Mouse (Mus musculus): ENCODE data around the gene Prdx3.

The Prdx3 gene

GRCm38 (mm10) chr19:60874064-60874694 is at the start of gene Prdx3:
Gene Prdx3, minus strand, starts transcription at chr19:60874556.
- CTCF ChIA-PET, result interaction anchor here in 3 of 4 experiments (0.7 to 1.4 kb wide), 8 partner anchors 9 to 210 kb away, joined by 3 to 4 read pairs (median 3); partner anchors contain the start of gene Grk5 (in 1 of the 3)
- POLR2A ChIA-PET, result interaction anchor here (0.5 to 2.7 kb wide), 28 partner anchors 9 to 353 kb away, joined by 3 to 27 read pairs (median 5); partner anchors contain the start of genes Grk5 (in 3 of the 4), Eif3a (in 1 of the 4) and Fam45a (in 1 of the 4)

GRCm38 (mm10) chr19:60916869-60917570 is 42.7 kb upstream of the Prdx3 start:
- ChIA-PET CTCF (no interaction called here), POLR2A (interaction anchor here in 1 of 4 experiments (0.7 kb wide), 1 partner anchor 24 kb away, joined by 3 read pairs; no protein-coding TSS in a partner anchor)

- ChIA-PET CTCF (no interaction called here), POLR2A (interaction anchor here in 2 of 4 experiments (0.6 to 1.2 kb wide), 3 partner anchors 23 to 128 kb away, joined by 3 to 5 read pairs (median 4); no protein-coding TSS in a partner anchor)
Measured at GRCm38 (mm10) chr19:60915862-60916261, 41.5 kb upstream of the Prdx3 start.

GRCm38 (mm10) chr19:60915236-60915635 is 40.9 kb upstream of the Prdx3 start:
- POLR2A ChIA-PET, result interaction anchor here in 2 of 4 experiments (0.5 to 1.2 kb wide), 2 partner anchors 9 to 38 kb away, joined by 3 to 4 read pairs; no protein-coding TSS in a partner anchor

GRCm38 (mm10) chr19:60911653-60912052 is 37.3 kb upstream of the Prdx3 start:
- ChIA-PET POLR2A (interaction anchor here in 1 of 4 experiments (1.2 kb wide), 2 partner anchors 10 to 24 kb away, joined by 3 to 6 read pairs; no protein-coding TSS in a partner anchor), CTCF (interaction anchor here in 1 of 4 experiments (0.6 kb wide), 1 partner anchor 178 kb away, joined by 4 read pairs; no protein-coding TSS in a partner anchor)

More at GRCm38 (mm10) chr19:60915236-60915635, 40.9 kb upstream of the Prdx3 start:
- CTCF ChIA-PET, result no interaction called here

- POLR2A ChIA-PET, result no interaction called here
- CTCF ChIA-PET, result no interaction called here
Measured at GRCm38 (mm10) chr19:60910304-60910703, 35.9 kb upstream of the Prdx3 start.

- CTCF ChIA-PET, result no interaction called here
- POLR2A ChIA-PET, result interaction anchor here in 1 of 4 experiments (1.1 to 1.8 kb wide), 4 partner anchors 13 to 79 kb away, joined by 3 to 4 read pairs (median 4); partner anchors contain the start of gene Grk5
Measured at GRCm38 (mm10) chr19:60905477-60905876, 31.1 kb upstream of the Prdx3 start.

- ChIA-PET CTCF (interaction anchor here in 2 of 4 experiments (0.6 to 1.3 kb wide), 4 partner anchors 12 to 180 kb away, joined by 3 to 4 read pairs (median 3); no protein-coding TSS in a partner anchor), POLR2A (no interaction called here)
Measured at GRCm38 (mm10) chr19:60903971-60904370, 29.6 kb upstream of the Prdx3 start.

- ChIA-PET CTCF (interaction anchor here in 1 of 4 experiments (1.2 kb wide), 1 partner anchor 11 kb away, joined by 4 read pairs; no protein-coding TSS in a partner anchor), POLR2A (no interaction called here)
Measured at GRCm38 (mm10) chr19:60903139-60903538, 28.8 kb upstream of the Prdx3 start.

- ChIA-PET CTCF (no interaction called here), POLR2A (interaction anchor here in 2 of 4 experiments (0.8 to 1.0 kb wide), 3 partner anchors 21 to 315 kb away, joined by 3 to 4 read pairs (median 3); partner anchors contain the start of genes Cacul1 (in 1 of the 2) and Prdx3 (in 1 of the 2))
Measured at GRCm38 (mm10) chr19:60895251-60895880, 21.0 kb upstream of the Prdx3 start.

GRCm38 (mm10) chr19:60891934-60892547 is 17.7 kb upstream of the Prdx3 start:
- CTCF ChIA-PET, result interaction anchor here (0.5 to 1.4 kb wide), 28 partner anchors 9 to 460 kb away, joined by 3 to 20 read pairs (median 4); partner anchors contain the start of gene Prdx3 (in 1 of the 4)

GRCm38 (mm10) chr19:60891123-60891470 is 16.7 kb upstream of the Prdx3 start:
- POLR2A ChIA-PET, result interaction anchor here in 3 of 4 experiments (0.7 to 3.1 kb wide), 6 partner anchors 13 to 311 kb away, joined by 3 to 27 read pairs (median 14); partner anchors contain the start of genes Prdx3 (in 2 of the 3), Cacul1 (in 1 of the 3) and Eif3a (in 1 of the 3)
- CTCF ChIA-PET, result interaction anchor here in 1 of 4 experiments (1.0 kb wide), 1 partner anchor 15 kb away, joined by 3 read pairs; no protein-coding TSS in a partner anchor

More at GRCm38 (mm10) chr19:60891934-60892547, 17.7 kb upstream of the Prdx3 start:
- POLR2A ChIA-PET, result interaction anchor here in 2 of 4 experiments (1.0 to 1.1 kb wide), 2 partner anchors 14 to 614 kb away, joined by 3 read pairs; no protein-coding TSS in a partner anchor

- ChIA-PET POLR2A (interaction anchor here in 3 of 4 experiments (0.7 to 3.1 kb wide), 8 partner anchors 13 to 310 kb away, joined by 3 to 27 read pairs (median 14); partner anchors contain the start of genes Prdx3 (in 2 of the 3), Cacul1 (in 1 of the 3) and Eif3a (in 1 of the 3)), CTCF (interaction anchor here in 2 of 4 experiments (0.9 to 2.8 kb wide), 5 partner anchors 15 to 220 kb away, joined by 3 to 26 read pairs (median 4); no protein-coding TSS in a partner anchor)
Measured at GRCm38 (mm10) chr19:60890391-60891122, 16.2 kb upstream of the Prdx3 start.

- ChIA-PET POLR2A (interaction anchor here in 3 of 4 experiments (0.7 to 3.1 kb wide), 38 partner anchors 12 to 423 kb away, joined by 3 to 27 read pairs (median 4); partner anchors contain the start of genes Prdx3 (in 3 of the 3), Cacul1 (in 2 of the 3), Eif3a (in 2 of the 3) and Fam45a (in 2 of the 3)), CTCF (interaction anchor here (0.6 to 2.8 kb wide), 23 partner anchors 8 to 377 kb away, joined by 3 to 26 read pairs (median 3); partner anchors contain the start of gene Fam45a (in 1 of the 4))
Measured at GRCm38 (mm10) chr19:60889714-60890315, 15.5 kb upstream of the Prdx3 start, which contains the start of gene Grk5. Gene Grk5, plus strand, starts transcription at chr19:60889749.

- POLR2A ChIA-PET, result interaction anchor here (0.6 to 3.1 kb wide), 45 partner anchors 11 to 424 kb away, joined by 3 to 27 read pairs (median 4); partner anchors contain the start of genes Fam45a (in 3 of the 4), Prdx3 (in 3 of the 4), Cacul1 (in 2 of the 4) and Eif3a (in 2 of the 4)
- CTCF ChIA-PET, result interaction anchor here (0.5 to 2.8 kb wide), 25 partner anchors 8 to 378 kb away, joined by 3 to 26 read pairs (median 3); partner anchors contain the start of genes Fam45a (in 1 of the 4) and Prdx3 (in 1 of the 4)
Measured at GRCm38 (mm10) chr19:60889101-60889713, 14.9 kb upstream of the Prdx3 start.

Data from embryonic stem cell, embryonic (primary cell).